Mouse (Mus musculus) liver, embryonic 12.5 days (tissue): ENCODE measurements around the gene Axdnd1. TPM values are rescaled to one million over a fixed set of nuclear protein-coding genes. Genes with fewer than 3 reads are reported as not detected.
"Not testable (repeated sequence)": the region's sequence is repeated elsewhere in the genome, so short reads cannot be mapped to it uniquely, and the experiment has no call there.

Experiments used
- ATAC-seq: fragments of 200-750 bp; cut with Nextera tagmentation; 2 replicates; pipeline ENCODE4 v1.8.0; 2017; ENCODE audit warnings: moderate number of reproducible peaks, mild to moderate bottlenecking, moderate library complexity
- H3K27ac ChIP-seq: fragments of 300-500 bp; sonication (generic); 2 replicates; pipeline ENCODE4 v1.5.1; 2016; ENCODE audit warnings: mild to moderate bottlenecking
- H3K27me3 ChIP-seq: fragments of 300-500 bp; sonication (generic); replicated peaks from 2 replicates; pipeline ENCODE4 v1.6.1; 2016; ENCODE audit warnings: mild to moderate bottlenecking, moderate library complexity
- H3K36me3 ChIP-seq: fragments of 300-500 bp; sonication (generic); 2 replicates; pipeline ENCODE4 v1.6.1; 2016; ENCODE audit warnings: mild to moderate bottlenecking, moderate library complexity
- H3K4me1 ChIP-seq: fragments of 300-500 bp; sonication (generic); 2 replicates; pipeline ENCODE4 v1.6.1; 2016
- H3K4me2 ChIP-seq: fragments of 300-500 bp; sonication (generic); 2 replicates; pipeline ENCODE4 v1.6.1; 2016; ENCODE audit warnings: mild to moderate bottlenecking, moderate library complexity
- H3K4me3 ChIP-seq: fragments of 300-500 bp; sonication (generic); 2 replicates; pipeline ENCODE4 v1.5.1; 2016; ENCODE audit warnings: mild to moderate bottlenecking, moderate library complexity
- H3K9ac ChIP-seq: fragments of 300-500 bp; sonication (generic); 2 replicates; pipeline ENCODE4 v1.6.1; 2016; ENCODE audit warnings: mild to moderate bottlenecking, moderate library complexity
- H3K9me3 ChIP-seq: fragments of 300-500 bp; sonication (generic); replicated peaks from 2 replicates; pipeline ENCODE4 v1.6.1; 2016; ENCODE audit warnings: mild to moderate bottlenecking, moderate library complexity
- WGBS: fragments of 180-500 bp; shearing (Covaris S2); methylation state at CpG from one replicate; pipeline ENCODE4 v1.1.7; 2016; ENCODE audit not compliant: insufficient replicate concordance; 5-methylcytosine and 5-hydroxymethylcytosine counted together
- polyA plus RNA-seq: library from polyadenylated mRNA; unstranded; fragments of >200 nt; fragmentation: Nextera tagmentation; extraction: Ambion mirVana; gene quantifications from 2 replicates; pipeline ENCODE4 v1.2.1, GENCODE M21; 2016

Gene Axdnd1
- polyA plus RNA-seq, 1 experiment from 2014 or later = not detected

DNA sequence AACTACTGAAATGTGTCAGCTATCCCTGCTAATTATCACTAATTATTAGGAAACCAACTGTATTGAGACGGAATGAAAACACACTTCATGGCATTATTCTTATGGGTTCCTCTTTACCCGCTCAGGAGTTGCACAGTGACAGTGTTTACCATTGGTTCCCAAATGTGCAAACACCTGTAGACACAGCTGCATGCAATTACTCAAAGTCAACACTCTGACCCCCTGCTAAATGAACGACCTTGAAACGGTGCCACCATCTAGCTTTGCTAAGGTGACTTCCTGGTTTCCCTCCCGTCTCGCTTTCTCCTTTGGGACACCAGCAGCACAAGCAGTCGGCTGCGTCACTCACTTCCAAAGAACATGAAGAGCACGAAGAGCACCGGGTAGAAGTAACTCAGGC is 11.5 kb upstream of the Axdnd1 start:
- Histone ChIP-seq H3K9me3 (no peaks in the 10 kb centered on the region), H3K27me3 (no peaks in the 10 kb centered on the region), H3K27ac (no peak overlapping the region), H3K9ac (no peak overlapping the region), H3K4me1 (no peaks in the 10 kb centered on the region), H3K4me3 (no peak overlapping the region), H3K36me3 (peaks cover 61% of the 10 kb centered on the region), H3K4me2 (no peak overlapping the region)
- ATAC-seq = no peak
- 80% methylated on average over 10 of the region's 10 CpGs for WGBS

DNA sequence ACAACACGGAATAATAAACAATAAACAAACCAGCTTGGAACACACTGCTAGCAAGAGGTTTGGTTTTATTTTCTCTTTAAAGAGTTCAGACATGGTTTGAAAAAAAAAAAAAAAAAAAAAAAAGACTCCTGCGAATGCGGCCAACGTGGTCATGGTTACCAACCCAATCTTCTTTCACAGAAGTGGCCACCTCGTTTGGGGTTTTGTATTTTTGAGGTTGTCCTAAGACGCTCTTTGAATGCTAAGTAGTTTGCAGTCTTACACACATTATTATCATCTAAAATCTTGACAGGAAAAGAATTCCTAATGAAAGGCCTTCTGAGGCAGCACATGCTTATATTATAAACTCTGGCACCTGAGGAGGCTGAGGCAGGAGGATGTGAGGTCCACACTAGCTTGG is 7.5 kb upstream of the Axdnd1 start:
- ATAC-seq = no peak
- Histone ChIP-seq H3K4me2 (no peak overlapping the region), H3K4me1 (no peaks in the 10 kb centered on the region), H3K27ac (no peak overlapping the region), H3K4me3 (no peak overlapping the region), H3K27me3 (no peaks in the 10 kb centered on the region), H3K36me3 (peaks cover 34% of the 10 kb centered on the region), H3K9me3 (no peaks in the 10 kb centered on the region), H3K9ac (no peak overlapping the region)
- 70% methylated on average over 6 of the region's 6 CpGs for WGBS

DNA sequence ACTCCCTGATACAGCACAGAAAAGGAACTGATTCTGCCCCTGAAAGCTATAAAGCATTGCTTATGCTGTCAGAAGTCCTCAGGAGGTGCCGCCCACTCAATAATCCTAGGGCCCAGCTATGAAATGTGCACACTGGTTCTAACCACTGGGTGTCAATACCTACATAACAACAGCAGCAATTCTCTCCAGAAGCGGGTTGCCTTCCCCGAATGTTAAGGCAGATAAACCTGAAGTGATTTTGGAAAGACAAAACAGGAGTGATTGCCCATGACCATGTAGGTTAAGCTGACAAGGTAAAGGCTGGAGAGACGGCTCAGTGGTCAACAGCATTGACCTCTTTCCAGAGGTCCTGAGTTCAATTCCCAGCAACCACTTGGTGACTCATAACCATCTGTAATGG is 4.8 kb upstream of the Axdnd1 start:
- H3K36me3 ChIP-seq = peaks cover 9% of the 10 kb centered on the region
- no peak for ATAC-seq
- H3K27ac ChIP-seq = no peak overlapping the region
- no peaks in the 10 kb centered on the region for H3K27me3 ChIP-seq
- H3K4me1 ChIP-seq = peaks cover 8% of the 10 kb centered on the region
- no peak overlapping the region for H3K4me2 ChIP-seq
- no peak overlapping the region for H3K9ac ChIP-seq
- WGBS = 65% methylated on average over 4 of the region's 4 CpGs
- no peaks in the 10 kb centered on the region for H3K9me3 ChIP-seq
- no peak overlapping the region for H3K4me3 ChIP-seq

DNA sequence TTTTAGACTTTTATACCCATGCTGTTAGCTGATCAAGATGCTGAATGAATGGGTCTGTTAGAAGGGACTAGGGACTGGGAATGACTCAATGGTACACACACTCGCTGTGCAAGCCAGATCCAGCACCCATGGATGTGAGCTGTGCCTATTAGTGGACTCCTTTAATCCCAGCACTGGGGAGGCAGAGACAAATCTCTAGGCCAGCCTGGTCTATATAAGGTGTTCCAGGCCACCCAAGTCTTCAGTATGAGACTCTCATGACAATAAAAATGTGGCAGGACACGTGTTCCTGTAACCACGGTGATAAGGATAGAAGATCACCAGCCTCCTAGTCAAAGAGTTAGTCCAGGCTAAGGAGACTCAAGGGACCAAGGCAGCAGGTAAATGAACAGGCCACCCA is 3.1 kb upstream of the Axdnd1 start:
- no peaks in the 10 kb centered on the region for H3K9me3 ChIP-seq

DNA sequence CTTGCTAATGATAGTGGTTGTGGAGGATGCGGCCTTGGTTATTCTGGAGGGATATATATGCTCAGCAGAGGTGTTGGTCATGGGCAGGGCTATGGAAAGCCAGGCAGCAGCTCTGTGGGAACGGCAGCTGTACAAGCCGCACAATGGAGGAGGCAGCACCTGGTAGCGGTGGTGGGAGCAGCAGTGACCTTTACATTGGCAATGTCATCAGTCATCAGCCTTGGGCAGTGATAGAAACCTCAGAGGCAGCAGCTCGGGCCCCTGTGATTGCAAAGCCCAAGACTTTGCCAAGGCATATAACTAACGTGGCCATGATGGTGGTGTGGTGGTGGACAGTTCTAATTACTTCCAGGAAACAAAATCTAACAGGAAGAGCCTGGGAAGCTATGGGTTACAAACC is 2.5 kb upstream of the Axdnd1 start:
- H3K36me3 ChIP-seq = no peaks in the 10 kb centered on the region
- H3K4me1 ChIP-seq = peaks cover 16% of the 10 kb centered on the region
- H3K27ac ChIP-seq = no peak overlapping the region
- H3K9ac ChIP-seq = no peak overlapping the region
- H3K4me2 ChIP-seq = no peak overlapping the region
- WGBS = 83% methylated on average over 6 of the region's 6 CpGs
- no peak for ATAC-seq
- no peaks in the 10 kb centered on the region for H3K9me3 ChIP-seq
- H3K27me3 ChIP-seq = no peaks in the 10 kb centered on the region
- H3K4me3 ChIP-seq = no peak overlapping the region

More for the DNA sequence above, 3.1 kb upstream of the Axdnd1 start:
- H3K4me3 ChIP-seq = no peak overlapping the region
- H3K9ac ChIP-seq = no peak overlapping the region
- no peak overlapping the region for H3K4me2 ChIP-seq
- H3K27ac ChIP-seq = no peak overlapping the region
- WGBS = 75% methylated on average over 3 of the region's 3 CpGs
- peaks cover 1% of the 10 kb centered on the region; the same call in 1 of the 2 replicates for H3K36me3 ChIP-seq
- ATAC-seq = no peak
- peaks cover 16% of the 10 kb centered on the region for H3K4me1 ChIP-seq
- H3K27me3 ChIP-seq = no peaks in the 10 kb centered on the region

DNA sequence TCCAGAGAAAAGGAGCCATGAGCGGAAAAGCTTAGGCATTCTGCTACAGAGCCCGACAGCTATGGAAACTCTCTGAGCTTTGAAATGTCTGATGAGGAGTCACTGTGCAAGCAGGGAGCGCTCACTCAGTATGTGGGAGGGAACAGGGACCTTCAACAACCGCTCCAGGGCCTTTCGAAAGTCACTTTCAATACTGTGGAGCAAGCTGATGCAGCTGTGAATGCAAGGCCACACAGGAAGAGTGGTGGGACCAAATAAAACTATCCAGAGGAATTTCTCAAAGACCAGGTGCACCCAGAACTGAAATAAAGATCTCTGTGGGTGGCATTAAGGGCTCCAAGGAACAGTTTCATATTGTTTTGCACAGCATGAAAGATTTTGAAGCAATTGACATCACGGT is 1.9 kb upstream of the Axdnd1 start:
- no peak overlapping the region for H3K9ac ChIP-seq
- no peak overlapping the region for H3K27ac ChIP-seq
- no peak overlapping the region for H3K4me2 ChIP-seq
- WGBS = 69% methylated on average over 6 of the region's 6 CpGs
- H3K27me3 ChIP-seq = no peaks in the 10 kb centered on the region
- no peak overlapping the region for H3K4me3 ChIP-seq
- no peaks in the 10 kb centered on the region for H3K36me3 ChIP-seq
- H3K9me3 ChIP-seq = no peaks in the 10 kb centered on the region
- ATAC-seq = no peak
- peaks cover 16% of the 10 kb centered on the region for H3K4me1 ChIP-seq

DNA sequence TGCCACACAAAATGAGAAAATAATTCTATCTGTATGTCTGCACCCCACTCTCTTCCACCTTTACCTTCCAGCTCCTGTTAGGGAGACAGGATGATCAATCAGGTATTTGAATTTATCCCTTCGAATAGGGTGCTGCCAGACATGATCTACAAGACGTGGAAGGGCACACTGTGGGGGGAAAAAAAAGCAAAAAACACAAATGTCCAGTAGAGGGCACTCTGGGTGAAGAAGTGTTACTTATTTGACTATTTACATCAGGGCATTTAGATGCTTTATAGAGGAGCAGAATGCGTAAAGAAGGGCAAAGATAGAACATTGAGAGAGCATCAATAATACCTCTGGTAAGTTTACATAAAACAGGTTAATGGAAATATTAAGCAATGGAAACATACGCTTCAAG is 2.8 kb downstream of the Axdnd1 start:
- no peak overlapping the region for H3K4me3 ChIP-seq
- WGBS = 61% methylated on average over 4 of the region's 4 CpGs
- ATAC-seq = no peak
- no peak overlapping the region for H3K9ac ChIP-seq
- peaks cover 16% of the 10 kb centered on the region for H3K4me1 ChIP-seq
- no peaks in the 10 kb centered on the region for H3K27me3 ChIP-seq
- no peaks in the 10 kb centered on the region for H3K36me3 ChIP-seq
- no peak overlapping the region for H3K27ac ChIP-seq
- no peak overlapping the region for H3K4me2 ChIP-seq
- no peaks in the 10 kb centered on the region for H3K9me3 ChIP-seq

DNA sequence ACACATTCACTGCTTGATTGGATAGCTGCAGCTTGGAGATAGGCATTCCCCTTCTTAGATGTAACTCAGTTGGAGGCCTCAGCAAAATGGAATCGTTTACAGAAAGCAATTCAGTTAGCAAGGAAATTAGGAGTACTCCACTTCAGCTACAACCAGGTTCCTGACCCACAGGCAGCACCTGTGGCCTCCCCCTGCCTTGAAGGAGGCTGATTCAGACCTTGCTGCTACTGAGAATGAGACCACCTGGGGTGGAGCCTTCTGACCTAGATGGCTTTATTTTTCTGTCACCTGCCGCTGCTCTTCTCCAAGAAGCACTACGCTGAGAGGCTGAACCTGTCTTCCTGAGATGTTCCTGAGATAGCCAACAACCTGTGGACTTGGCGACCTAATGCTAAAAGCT is 12.4 kb downstream of the Axdnd1 start:
- Histone ChIP-seq H3K4me2 (no peak overlapping the region), H3K36me3 (no peaks in the 10 kb centered on the region), H3K9ac (no peak overlapping the region), H3K27me3 (no peaks in the 10 kb centered on the region), H3K4me3 (no peak overlapping the region), H3K9me3 (no peaks in the 10 kb centered on the region), H3K27ac (no peak overlapping the region), H3K4me1 (peaks cover 9% of the 10 kb centered on the region)
- 50% methylated on average over 4 of the region's 4 CpGs for WGBS
- no peak for ATAC-seq

DNA sequence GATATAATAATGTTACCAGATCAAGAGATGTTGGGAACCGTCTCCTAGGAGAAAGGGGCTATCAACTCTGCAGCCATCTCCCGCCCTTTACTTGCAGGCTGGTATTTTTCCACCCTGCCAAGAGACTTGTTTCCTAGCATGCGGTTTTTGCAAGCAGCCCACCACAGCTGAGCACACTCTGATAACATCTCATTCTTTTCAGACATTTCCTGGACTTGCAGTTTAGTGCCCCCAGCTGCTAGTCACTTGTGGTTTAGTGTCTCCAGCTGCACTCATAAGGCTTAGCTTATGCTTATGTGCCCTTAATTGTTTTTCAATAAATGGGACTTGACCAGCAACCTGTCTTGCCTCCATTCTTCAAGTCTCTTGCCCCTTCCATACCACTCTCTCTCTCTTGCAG is 13.0 kb downstream of the Axdnd1 start:
- Histone ChIP-seq H3K4me1 (peaks cover 9% of the 10 kb centered on the region), H3K4me3 (no peak overlapping the region), H3K9me3 (no peaks in the 10 kb centered on the region), H3K9ac (no peak overlapping the region), H3K36me3 (no peaks in the 10 kb centered on the region), H3K27me3 (no peaks in the 10 kb centered on the region), H3K27ac (no peak overlapping the region), H3K4me2 (no peak overlapping the region)
- no peak for ATAC-seq
- WGBS = 13% methylated on average over 3 of the region's 3 CpGs

DNA sequence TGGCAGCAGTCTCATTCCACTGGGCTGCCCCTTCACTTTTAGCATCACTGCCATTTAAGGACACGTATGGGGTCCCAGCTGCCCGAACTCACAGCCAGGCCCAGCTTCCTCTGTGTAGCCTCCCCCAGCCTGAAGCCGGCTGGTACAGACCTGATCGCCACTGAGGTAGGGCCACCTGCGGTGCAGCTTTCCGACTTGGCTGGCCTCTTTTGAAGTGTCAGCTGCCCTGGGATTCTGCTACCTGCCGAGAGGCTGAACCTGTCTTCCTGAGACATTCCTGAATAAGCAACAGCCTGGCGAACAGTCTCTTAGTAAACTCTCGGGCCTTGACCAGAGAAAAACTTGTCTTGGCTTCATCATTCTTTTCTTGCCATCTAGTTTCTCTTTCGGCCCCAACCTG is 17.7 kb downstream of the Axdnd1 start:
- ATAC-seq = no peak
- H3K27ac ChIP-seq = no peak overlapping the region
- no peaks in the 10 kb centered on the region for H3K27me3 ChIP-seq
- peaks cover 5% of the 10 kb centered on the region for H3K4me1 ChIP-seq
- H3K9ac ChIP-seq = no peak overlapping the region
- H3K4me3 ChIP-seq = no peak overlapping the region
- no peak overlapping the region for H3K4me2 ChIP-seq
- no peaks in the 10 kb centered on the region for H3K36me3 ChIP-seq
- 65% methylated on average over 10 of the region's 10 CpGs for WGBS
- H3K9me3 ChIP-seq = no peaks in the 10 kb centered on the region

DNA sequence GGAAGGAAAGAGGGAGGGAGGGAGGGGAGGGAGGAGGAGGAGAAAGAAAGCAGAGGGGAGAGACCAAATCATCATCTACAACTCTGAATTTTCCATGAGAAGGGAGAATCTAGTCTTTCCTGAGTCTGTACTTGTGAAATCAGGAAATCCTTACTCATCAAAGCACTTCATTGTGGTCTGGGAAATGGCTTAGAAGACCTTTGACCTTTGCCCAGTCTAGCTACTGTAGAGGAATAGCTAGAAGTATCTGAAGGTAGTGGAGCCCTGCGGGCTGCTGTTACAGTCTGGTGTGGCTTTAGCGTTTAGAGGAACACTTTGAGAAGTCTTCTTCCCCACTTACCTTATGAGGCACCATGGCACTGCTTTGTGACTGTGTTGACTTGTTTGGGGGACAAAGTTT is 18.5 kb downstream of the Axdnd1 start:
- H3K4me2 ChIP-seq = no peak overlapping the region
- H3K36me3 ChIP-seq = no peaks in the 10 kb centered on the region
- ATAC-seq = no peak
- H3K4me1 ChIP-seq = no peaks in the 10 kb centered on the region
- H3K9me3 ChIP-seq = no peaks in the 10 kb centered on the region
- H3K27ac ChIP-seq = no peak overlapping the region
- no peak overlapping the region for H3K9ac ChIP-seq
- no peak overlapping the region for H3K4me3 ChIP-seq
- 25% methylated on average over 2 of the region's 2 CpGs for WGBS
- H3K27me3 ChIP-seq = no peaks in the 10 kb centered on the region

DNA sequence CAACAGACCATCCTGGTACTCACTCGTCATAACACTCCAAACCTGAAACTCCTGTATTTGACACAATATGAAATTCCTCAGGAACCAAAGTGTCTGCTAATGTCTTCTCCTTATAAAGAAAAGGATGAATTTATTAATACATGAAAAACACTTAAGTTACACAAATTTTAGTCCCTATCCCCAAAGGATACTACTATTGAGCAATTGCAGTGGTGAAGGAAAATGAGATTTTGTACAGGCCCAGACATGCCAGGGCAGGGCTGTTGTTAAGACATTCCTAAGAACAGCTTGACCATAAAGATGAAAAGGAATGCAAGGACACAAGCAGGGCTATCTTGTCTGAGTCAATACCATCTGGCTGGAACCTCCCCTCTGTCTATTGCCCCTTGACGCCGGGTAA is 20.8 kb downstream of the Axdnd1 start:
- WGBS = 62% methylated on average over 3 of the region's 3 CpGs
- not testable (repeated sequence) for H3K9ac ChIP-seq, H3K4me1 ChIP-seq, H3K27ac ChIP-seq, H3K9me3 ChIP-seq, H3K36me3 ChIP-seq, ATAC-seq, H3K27me3 ChIP-seq, H3K4me2 ChIP-seq, H3K4me3 ChIP-seq

DNA sequence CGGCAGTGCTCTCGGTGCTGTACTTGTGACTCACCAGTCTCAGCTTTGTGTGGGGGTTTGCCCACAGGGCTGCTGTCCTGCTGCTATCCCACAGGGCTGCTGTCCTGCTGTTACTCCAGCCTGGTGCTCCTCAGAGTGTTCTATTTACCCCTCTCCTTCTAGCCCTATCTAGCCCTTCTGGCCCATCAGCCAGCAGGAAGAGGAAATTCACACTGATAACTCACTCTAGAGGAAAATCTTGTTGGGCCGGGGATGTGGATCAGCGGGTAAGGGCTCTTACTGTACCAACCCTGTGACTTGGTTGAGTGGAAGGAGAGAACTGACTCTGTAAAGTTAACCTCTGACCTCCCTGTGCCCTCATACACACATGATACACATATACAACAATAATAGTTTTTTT is 27.8 kb downstream of the Axdnd1 start:
- 0 out of 2 replicates have a peak, but pooled peaks cover 3% of the 10 kb centered on the region for H3K4me1 ChIP-seq
- no peaks in the 10 kb centered on the region for H3K27me3 ChIP-seq
- H3K36me3 ChIP-seq = no peaks in the 10 kb centered on the region
- 39% methylated on average over 4 of the region's 4 CpGs for WGBS
- H3K27ac ChIP-seq = no peak overlapping the region
- no peak overlapping the region for H3K9ac ChIP-seq
- H3K9me3 ChIP-seq = no peaks in the 10 kb centered on the region
- H3K4me2 ChIP-seq = no peak overlapping the region
- no peak overlapping the region for H3K4me3 ChIP-seq
- ATAC-seq = no peak
